Mouse (Mus musculus) thymus, postnatal 0 days (tissue): Measurements from ENCODE around the gene Mrps6. TPM values are rescaled to one million over a fixed set of nuclear protein-coding genes. Genes with fewer than 3 reads are reported as not detected.

Experiments
- polyA plus RNA-seq: library from polyadenylated mRNA; unstranded; fragments of >200 nt; fragmentation: Nextera tagmentation; extraction: Ambion mirVana; gene quantifications from 2 replicates; pipeline ENCODE4 v1.2.1, GENCODE M21; 2015

The Mrps6 gene
- polyA plus RNA-seq, 1 experiment from 2014 or later, result 119 TPM

Other genes starting within 250 kb of the Mrps6 start
- not detected in 2 replicates for gene Gm49711, start within 50 bp of the Mrps6 start, polyA plus RNA-seq
- gene Slc5a3, start 52 bp downstream of the Mrps6 start, polyA plus RNA-seq, result 1.5 and 2.4 TPM in 2 replicates
- 0.13 TPM in 1 of 2 replicates, not detected in the other for gene Kcne2, start 234.1 kb downstream of the Mrps6 start, polyA plus RNA-seq
- gene Smim11, start 243.0 kb downstream of the Mrps6 start, polyA plus RNA-seq, result 157 and 168 TPM in 2 replicates